Mouse (Mus musculus): ENCODE results near the gene Olfr60. TPM values are rescaled to one million over a fixed set of nuclear protein-coding genes. Genes with fewer than 3 reads are reported as not detected.

Gene Olfr60
- polyA plus RNA-seq (2015; fragmentation: Nextera tagmentation; extraction: Ambion mirVana): not detected in 2 replicates

DNA sequence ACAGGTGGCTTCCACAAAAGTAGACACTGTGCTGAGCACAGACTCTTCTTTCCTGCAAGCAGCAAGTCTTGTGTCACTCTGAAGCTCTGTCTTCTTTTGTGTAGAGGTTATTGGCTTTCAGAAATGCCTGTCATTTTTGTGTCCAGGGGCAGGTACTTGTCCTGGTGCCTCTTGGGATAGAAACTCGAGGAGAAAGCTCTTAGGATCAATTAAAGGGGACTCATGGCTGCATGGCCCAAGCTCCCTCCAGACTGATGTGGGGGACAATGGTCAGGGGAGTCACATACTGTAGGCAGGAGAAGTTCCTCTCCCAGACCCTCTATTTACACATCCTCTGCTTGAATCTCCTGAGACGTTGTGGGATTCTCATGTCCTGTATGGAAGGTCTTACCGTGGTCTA, at the start of gene Olfr60:
TSS of gene Olfr60 (minus strand) at position 101 of the 400 bp plus-strand sequence.

DNA sequence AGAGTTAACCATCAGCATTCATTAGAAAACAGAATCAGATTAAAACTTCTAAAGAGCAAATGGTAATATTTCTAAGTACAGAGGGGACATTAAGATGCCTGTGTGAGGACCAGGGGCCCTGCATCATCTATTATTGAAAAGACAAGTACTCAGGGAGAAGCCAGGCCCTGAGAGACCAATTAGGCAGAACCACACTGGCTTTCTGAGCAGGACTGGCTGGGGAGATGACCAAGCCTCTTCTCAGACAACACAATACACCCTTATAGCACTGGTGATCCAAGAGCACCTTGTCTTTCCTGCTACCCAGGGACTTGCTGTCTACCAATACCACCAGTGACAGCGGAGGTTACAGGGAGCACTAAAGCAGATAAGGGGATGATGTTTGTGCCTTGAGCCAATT, 41.3 kb upstream of the Olfr60 start, which contains the start of gene Olfr531:
TSS of gene Olfr531 (minus strand) at position 101 of the 400 bp plus-strand sequence.

DNA sequence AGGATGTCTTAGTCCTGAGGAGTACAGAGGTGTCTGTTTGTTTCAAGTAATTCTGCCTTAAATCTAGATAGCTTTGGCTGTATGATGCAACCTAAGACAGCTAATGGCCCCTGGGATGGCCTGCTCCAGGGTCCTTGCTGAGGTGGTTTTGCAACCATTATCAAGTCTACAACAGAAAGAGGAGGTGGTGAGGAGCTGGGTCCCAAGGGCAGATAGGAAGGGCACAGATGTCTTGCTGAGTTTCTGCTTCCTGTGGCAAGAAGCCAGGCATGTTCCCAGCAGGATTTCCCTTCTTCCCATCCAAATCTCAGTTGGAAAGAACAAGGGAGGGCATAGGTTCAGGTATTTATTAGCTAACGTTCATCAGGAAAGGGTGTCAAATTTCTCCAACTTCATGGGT, 14.8 kb upstream of the Olfr60 start, which contains the start of gene Olfr530:
TSS of gene Olfr530 (minus strand) at position 101 of the 400 bp plus-strand sequence.

DNA sequence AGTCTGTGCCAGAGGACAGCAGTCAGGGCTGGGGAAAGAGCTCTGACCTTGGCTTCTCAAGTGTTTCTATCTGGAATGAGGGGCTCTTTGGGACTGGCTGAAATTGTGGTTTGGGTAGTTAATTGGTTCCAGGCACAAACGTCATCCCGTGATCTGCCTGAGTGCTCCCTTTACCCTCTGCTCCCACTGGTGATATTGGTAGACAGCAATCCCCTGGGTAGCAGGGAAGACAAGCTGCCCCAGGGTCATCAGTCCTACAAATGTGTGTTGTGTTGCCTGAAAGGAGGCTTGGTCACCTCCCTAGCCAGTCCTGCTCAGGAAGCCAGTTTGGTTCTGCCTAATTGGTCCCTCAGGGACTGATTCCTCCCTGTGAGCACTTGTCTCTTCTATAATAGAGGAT, 27.8 kb downstream of the Olfr60 start, which contains the start of gene Olfr527:
TSS of gene Olfr527 (plus strand) at position 301 of the 400 bp plus-strand sequence.

DNA sequence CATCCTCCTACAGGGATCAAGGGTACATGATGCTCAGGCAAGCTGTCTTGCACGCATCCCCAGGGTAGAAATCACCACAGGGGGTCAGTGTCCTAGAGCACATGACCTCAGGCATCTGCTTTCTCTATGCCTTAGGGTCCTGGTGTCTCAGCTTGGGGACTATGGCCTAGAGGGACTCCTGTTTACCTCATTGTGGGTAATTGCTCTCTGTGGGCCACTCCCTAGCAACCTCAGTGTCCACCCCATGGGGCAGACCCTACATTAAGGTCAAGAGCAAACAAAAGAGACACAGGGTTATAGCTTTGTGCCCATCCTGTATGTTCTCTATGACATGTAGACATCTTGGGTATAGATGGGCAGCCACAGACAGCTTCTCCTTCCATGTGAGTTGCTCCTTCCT, 40.9 kb downstream of the Olfr60 start, which contains the start of gene Olfr525:
TSS of gene Olfr525 (plus strand) at position 301 of the 400 bp plus-strand sequence.

Other genes starting within 250 kb of the Olfr60 start
- gene Paox, start 245.9 kb downstream of the Olfr60 start, polyA plus RNA-seq (2015; fragmentation: Nextera tagmentation; extraction: Ambion mirVana): 9.7 and 19.8 TPM in 2 replicates
- 133 and 185 TPM in 2 replicates for gene Echs1, start 245.2 kb downstream of the Olfr60 start, polyA plus RNA-seq (2015; fragmentation: Nextera tagmentation; extraction: Ambion mirVana)
- 22.8 and 26.4 TPM in 2 replicates for gene Mtg1, start 224.1 kb downstream of the Olfr60 start, polyA plus RNA-seq (2015; fragmentation: Nextera tagmentation; extraction: Ambion mirVana)
- 0.12 and 0.38 TPM in 2 replicates for gene Sprn, start 206.8 kb downstream of the Olfr60 start, polyA plus RNA-seq (2015; fragmentation: Nextera tagmentation; extraction: Ambion mirVana)
- gene Olfr522, start 196.9 kb downstream of the Olfr60 start, polyA plus RNA-seq (2015; fragmentation: Nextera tagmentation; extraction: Ambion mirVana): not detected in 2 replicates
- not detected in 2 replicates for gene Olfr523, start 188.5 kb downstream of the Olfr60 start, polyA plus RNA-seq (2015; fragmentation: Nextera tagmentation; extraction: Ambion mirVana)
- gene Olfr524, start 155.7 kb downstream of the Olfr60 start, polyA plus RNA-seq (2015; fragmentation: Nextera tagmentation; extraction: Ambion mirVana): not detected in 2 replicates
- gene Cd163l1, start 143.4 kb downstream of the Olfr60 start, polyA plus RNA-seq (2015; fragmentation: Nextera tagmentation; extraction: Ambion mirVana): not detected in 2 replicates
- not detected in 2 replicates for gene 5830411N06Rik, start 114.4 kb downstream of the Olfr60 start, polyA plus RNA-seq (2015; fragmentation: Nextera tagmentation; extraction: Ambion mirVana)
- not detected in 2 replicates for gene Olfr525, start 40.8 kb downstream of the Olfr60 start, polyA plus RNA-seq (2015; fragmentation: Nextera tagmentation; extraction: Ambion mirVana)
- gene Olfr527, start 27.7 kb downstream of the Olfr60 start, polyA plus RNA-seq (2015; fragmentation: Nextera tagmentation; extraction: Ambion mirVana): not detected in 2 replicates
- gene Olfr530, start 14.7 kb upstream of the Olfr60 start, polyA plus RNA-seq (2015; fragmentation: Nextera tagmentation; extraction: Ambion mirVana): not detected in 2 replicates
- gene Olfr531, start 41.2 kb upstream of the Olfr60 start, polyA plus RNA-seq (2015; fragmentation: Nextera tagmentation; extraction: Ambion mirVana): not detected in 2 replicates
- not detected in 2 replicates for gene Olfr532, start 60.0 kb upstream of the Olfr60 start, polyA plus RNA-seq (2015; fragmentation: Nextera tagmentation; extraction: Ambion mirVana)
- gene Olfr533, start 101.7 kb upstream of the Olfr60 start, polyA plus RNA-seq (2015; fragmentation: Nextera tagmentation; extraction: Ambion mirVana): not detected in 2 replicates
- gene Olfr535, start 122.5 kb upstream of the Olfr60 start, polyA plus RNA-seq (2015; fragmentation: Nextera tagmentation; extraction: Ambion mirVana): not detected in 2 replicates
- gene Olfr536, start 145.7 kb upstream of the Olfr60 start, polyA plus RNA-seq (2015; fragmentation: Nextera tagmentation; extraction: Ambion mirVana): not detected in 2 replicates
- gene Olfr538, start 206.2 kb upstream of the Olfr60 start, polyA plus RNA-seq (2015; fragmentation: Nextera tagmentation; extraction: Ambion mirVana): not detected in 2 replicates
- gene Olfr46, start 239.6 kb upstream of the Olfr60 start, polyA plus RNA-seq (2015; fragmentation: Nextera tagmentation; extraction: Ambion mirVana): not detected in 2 replicates